Mouse (Mus musculus): ENCODE data around the gene Hoxa10. TPM values are rescaled to one million over a fixed set of nuclear protein-coding genes. Genes with fewer than 3 reads are reported as not detected.

Hoxa10 gene
- polyA plus RNA-seq, 1 experiment: 18.2 TPM

- H3K27ac ChIP-seq (ENCODE audit: insufficient read depth, low read length): no peak overlapping the region
- TF ChIP-seq CTCF (IDR thresholded peaks at IDR 0.05; ENCODE audit: borderline replicate concordance, insufficient read depth, low read length) (no peak), POLR2A (IDR thresholded peaks at IDR 0.05; ENCODE audit: low read depth, low read length) (no peak)
- H3K4me1 ChIP-seq (ENCODE audit: control insufficient read depth, insufficient read depth, low read length): no peaks in the 10 kb centered on the region
- peak overlapping the region; percentile 10; the same call in 1 of the 2 replicates for H3K4me3 ChIP-seq (ENCODE audit: insufficient read depth, low read length)
Measured at GRCm38 (mm10) chr6:52253511-52254500, 13.2 kb upstream of the Hoxa10 start.

DNA sequence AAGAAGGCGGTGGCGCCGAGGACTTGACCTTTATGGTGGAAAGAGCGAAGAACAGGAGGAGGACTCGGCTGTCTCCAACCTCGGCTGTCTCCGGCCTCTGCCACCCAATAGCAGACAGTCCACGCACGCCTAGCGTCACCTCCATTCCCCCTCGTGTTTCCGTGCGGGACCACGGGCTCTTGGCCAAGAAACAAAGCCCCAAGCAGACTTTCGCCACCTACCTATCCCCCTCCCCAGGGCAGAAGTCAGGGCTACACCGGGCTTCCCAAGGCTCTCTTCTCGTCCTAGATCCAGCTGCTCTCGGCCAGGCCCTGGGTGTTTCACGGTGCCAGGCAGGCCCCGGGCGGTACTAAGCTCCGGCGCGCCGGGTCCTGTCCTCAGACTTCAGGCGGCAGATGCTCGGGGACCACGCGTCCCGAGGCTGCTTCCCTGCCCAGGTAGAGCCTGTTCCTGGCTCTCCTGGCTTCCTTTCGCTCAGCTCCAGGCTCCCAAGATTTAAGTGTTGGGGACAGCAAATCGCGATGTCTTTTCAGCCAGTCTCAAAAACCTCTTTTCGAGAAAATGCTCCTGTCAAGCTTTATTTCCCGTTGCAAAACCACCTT, 12.2 kb upstream of the Hoxa10 start:
- H3K4me3 ChIP-seq (ENCODE audit: insufficient read depth, low read length): peak overlapping the region; percentile 10; the same call in 1 of the 2 replicates
- TF ChIP-seq POLR2A (IDR thresholded peaks at IDR 0.05; ENCODE audit: low read depth, low read length) (no peak), CTCF (IDR thresholded peaks at IDR 0.05; ENCODE audit: borderline replicate concordance, insufficient read depth, low read length) (no peak)
- no peaks in the 10 kb centered on the region for H3K4me1 ChIP-seq (ENCODE audit: control insufficient read depth, insufficient read depth, low read length)

GRCm38 (mm10) chr6:52252016-52252774, 11.5 kb upstream of the Hoxa10 start:
- H3K4me3 ChIP-seq (ENCODE audit: insufficient read depth, low read length): peak overlapping the region; percentile 10; the same call in 1 of the 2 replicates
- no peak overlapping the region for H3K27ac ChIP-seq (ENCODE audit: insufficient read depth, low read length)
- TF ChIP-seq CTCF (IDR thresholded peaks at IDR 0.05; ENCODE audit: borderline replicate concordance, insufficient read depth, low read length) (no peak), POLR2A (IDR thresholded peaks at IDR 0.05; ENCODE audit: low read depth, low read length) (no peak)
- no peaks in the 10 kb centered on the region for H3K4me1 ChIP-seq (ENCODE audit: control insufficient read depth, insufficient read depth, low read length)

More for the DNA sequence above, 12.2 kb upstream of the Hoxa10 start:
- H3K27ac ChIP-seq (ENCODE audit: insufficient read depth, low read length): no peak overlapping the region

- Histone ChIP-seq H3K4me1 (ENCODE audit: control insufficient read depth, insufficient read depth, low read length) (no peaks in the 10 kb centered on the region), H3K4me3 (ENCODE audit: insufficient read depth, low read length) (no peak overlapping the region), H3K27ac (ENCODE audit: insufficient read depth, low read length) (peak overlapping the region; percentile 19; the same call in 1 of the 2 replicates)
- no peak for TF ChIP-seq POLR2A (IDR thresholded peaks at IDR 0.05; ENCODE audit: low read depth, low read length)
- no peak for TF ChIP-seq CTCF (IDR thresholded peaks at IDR 0.05; ENCODE audit: borderline replicate concordance, insufficient read depth, low read length)
Measured at GRCm38 (mm10) chr6:52251177-52251879, 10.7 kb upstream of the Hoxa10 start.

- no peak overlapping the region for H3K4me3 ChIP-seq (ENCODE audit: insufficient read depth, low read length)
- no peak for TF ChIP-seq POLR2A (IDR thresholded peaks at IDR 0.05; ENCODE audit: low read depth, low read length)
- TF ChIP-seq CTCF (IDR thresholded peaks at IDR 0.05; ENCODE audit: borderline replicate concordance, insufficient read depth, low read length): no peak
- peak overlapping the region; percentile 60; the same call in 1 of the 2 replicates for H3K27ac ChIP-seq (ENCODE audit: insufficient read depth, low read length)
- H3K4me1 ChIP-seq (ENCODE audit: control insufficient read depth, insufficient read depth, low read length): no peaks in the 10 kb centered on the region
Measured at GRCm38 (mm10) chr6:52249826-52250225, 9.2 kb upstream of the Hoxa10 start.

- Histone ChIP-seq H3K27ac (ENCODE audit: insufficient read depth, low read length) (peak overlapping the region; percentile 60), H3K4me3 (ENCODE audit: insufficient read depth, low read length) (peak overlapping the region; percentile 24), H3K4me1 (ENCODE audit: control insufficient read depth, insufficient read depth, low read length) (no peaks in the 10 kb centered on the region)
- TF ChIP-seq POLR2A (IDR thresholded peaks at IDR 0.05; ENCODE audit: low read depth, low read length): no peak
- no peak for TF ChIP-seq CTCF (IDR thresholded peaks at IDR 0.05; ENCODE audit: borderline replicate concordance, insufficient read depth, low read length)
Measured at GRCm38 (mm10) chr6:52249415-52249738, 8.7 kb upstream of the Hoxa10 start.

GRCm38 (mm10) chr6:52248638-52249414, 8.2 kb upstream of the Hoxa10 start:
- H3K4me3 ChIP-seq (ENCODE audit: insufficient read depth, low read length): peak overlapping the region; percentile 24
- peak overlapping the region; percentile 60 for H3K27ac ChIP-seq (ENCODE audit: insufficient read depth, low read length)
- TF ChIP-seq CTCF (IDR thresholded peaks at IDR 0.05; ENCODE audit: borderline replicate concordance, insufficient read depth, low read length): no peak
- no peak for TF ChIP-seq POLR2A (IDR thresholded peaks at IDR 0.05; ENCODE audit: low read depth, low read length)
- no peaks in the 10 kb centered on the region for H3K4me1 ChIP-seq (ENCODE audit: control insufficient read depth, insufficient read depth, low read length)

- Histone ChIP-seq H3K4me3 (ENCODE audit: insufficient read depth, low read length) (peak overlapping the region; percentile 23), H3K27ac (ENCODE audit: insufficient read depth, low read length) (peak overlapping the region; percentile 35), H3K4me1 (ENCODE audit: control insufficient read depth, insufficient read depth, low read length) (no peaks in the 10 kb centered on the region)
- TF ChIP-seq CTCF (IDR thresholded peaks at IDR 0.05; ENCODE audit: borderline replicate concordance, insufficient read depth, low read length): no peak
- TF ChIP-seq POLR2A (IDR thresholded peaks at IDR 0.05; ENCODE audit: low read depth, low read length): no peak
Measured at GRCm38 (mm10) chr6:52247766-52248637, 7.3 kb upstream of the Hoxa10 start.

All from embryonic fibroblast, embryonic 13.5 days (primary cell).